Mouse (Mus musculus) bone marrow, adult 2 months (tissue): Measurements from ENCODE around the gene Spata4.
"Not testable (repeated sequence)": the region's sequence is repeated elsewhere in the genome, so short reads cannot be mapped to it uniquely, and the experiment has no call there.

ENCODE experiments used
- CTCF ChIP-seq: fragments of 200-500 bp; IDR thresholded peaks from 2 replicates; pipeline ENCODE4 v1.5.1; 2011; ENCODE audit warnings: low read length, control low read depth; ENCODE audit not compliant: control insufficient read depth, insufficient read depth
- POLR2A ChIP-seq: fragments of 200-500 bp; IDR thresholded peaks from 2 replicates; pipeline ENCODE4 v1.6.1; 2011; ENCODE audit warnings: low read depth, mild to moderate bottlenecking, control low read depth, low read length, borderline replicate concordance; ENCODE audit not compliant: control insufficient read depth

- TF ChIP-seq CTCF, POLR2A: not testable (repeated sequence)
These were observed 16.1 kb downstream of the Spata4 start for GRCm38 (mm10) chr8:54616710-54617109.
